Mouse (Mus musculus) intestine, embryonic 16.5 days (tissue): ENCODE results near the gene Ptpru. TPM values are rescaled to one million over a fixed set of nuclear protein-coding genes. Genes with fewer than 3 reads are reported as not detected.
"Not testable (repeated sequence)": the region's sequence is repeated elsewhere in the genome, so short reads cannot be mapped to it uniquely, and the experiment has no call there.

Experiments
- ATAC-seq: fragments of 200-750 bp; cut with Nextera tagmentation; 2 replicates; pipeline ENCODE4 v1.8.0; 2017; ENCODE audit warnings: moderate TSS enrichment, moderate library complexity
- H3K27ac ChIP-seq: fragments of 300-500 bp; sonication (generic); 2 replicates; pipeline ENCODE4 v1.5.1; 2014; ENCODE audit warnings: mild to moderate bottlenecking, low read length
- H3K27me3 ChIP-seq: fragments of 300-500 bp; sonication (generic); replicated peaks from 2 replicates; pipeline ENCODE4 v1.6.1; 2014; ENCODE audit warnings: low read length, control low read depth, mixed read lengths; ENCODE audit not compliant: control insufficient read depth, insufficient read depth
- H3K36me3 ChIP-seq: fragments of 300-500 bp; sonication (generic); 2 replicates; pipeline ENCODE4 v1.6.1; 2014; ENCODE audit warnings: low read length, control low read depth; ENCODE audit not compliant: control insufficient read depth, insufficient read depth
- H3K4me1 ChIP-seq: fragments of 300-500 bp; sonication (generic); 2 replicates; pipeline ENCODE4 v1.6.1; 2014; ENCODE audit warnings: low read length, control low read depth, mixed read lengths; ENCODE audit not compliant: control insufficient read depth, insufficient read depth
- H3K4me2 ChIP-seq: fragments of 300-500 bp; sonication (generic); 2 replicates; pipeline ENCODE4 v1.6.1; 2014; ENCODE audit warnings: low read depth, low read length, control low read depth
- H3K4me3 ChIP-seq: fragments of 300-500 bp; sonication (generic); 2 replicates; pipeline ENCODE4 v1.5.1; 2014; ENCODE audit warnings: mild to moderate bottlenecking, low read length
- H3K9ac ChIP-seq: fragments of 300-500 bp; sonication (generic); 2 replicates; pipeline ENCODE4 v1.6.1; 2014; ENCODE audit warnings: low read depth, low read length
- H3K9me3 ChIP-seq: fragments of 300-500 bp; sonication (generic); 2 replicates; pipeline ENCODE4 v1.6.1; 2016; ENCODE audit warnings: low read length, control low read depth; ENCODE audit not compliant: control insufficient read depth
- WGBS: fragments of 180-500 bp; shearing (Covaris S2); extraction: QIAGEN DNeasy Blood & Tissue Kit; methylation state at CpG from one replicate; pipeline ENCODE4 v1.1.7; 2014; 5-methylcytosine and 5-hydroxymethylcytosine counted together
- polyA plus RNA-seq: library from polyadenylated mRNA; unstranded; fragments of >200 nt; fragmentation: Nextera tagmentation; extraction: Ambion mirVana; gene quantifications from 2 replicates; pipeline ENCODE4 v1.2.1, GENCODE M21; 2015

Gene Ptpru
- polyA plus RNA-seq, 1 experiment from 2014 or later, result 4.7 TPM

DNA sequence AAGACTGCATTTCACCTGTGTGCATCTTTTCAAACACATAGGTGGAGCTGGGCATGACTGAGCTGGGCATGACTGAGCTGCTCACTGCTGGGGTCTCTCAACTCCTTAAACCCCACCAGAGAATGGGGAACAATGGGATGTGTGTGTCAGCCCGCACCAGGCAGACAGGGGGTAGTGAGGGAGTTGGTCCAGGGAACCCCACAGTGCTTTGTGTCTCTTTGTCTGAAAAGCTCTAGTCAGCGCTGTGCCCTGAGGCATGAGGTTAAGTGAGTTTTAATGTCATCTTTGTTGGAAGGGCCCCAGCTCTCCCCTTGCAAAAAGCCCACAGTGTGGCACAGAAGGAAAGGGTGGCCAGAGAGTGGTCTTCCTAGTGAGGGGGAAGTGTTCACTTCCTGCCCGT, 13.1 kb downstream of the Ptpru start:
- ATAC-seq, result no peak
- H3K4me1 ChIP-seq, result peaks cover 8% of the 10 kb centered on the region; the same call in 1 of the 2 replicates
- no peak overlapping the region for H3K4me3 ChIP-seq
- no peak overlapping the region for H3K27ac ChIP-seq
- H3K36me3 ChIP-seq, result no peaks in the 10 kb centered on the region
- H3K9me3 ChIP-seq, result no peaks in the 10 kb centered on the region
- H3K9ac ChIP-seq, result no peak overlapping the region
- H3K27me3 ChIP-seq, result no peaks in the 10 kb centered on the region
- WGBS, result 74% methylated on average over 3 of the region's 3 CpGs
- H3K4me2 ChIP-seq, result no peak overlapping the region

DNA sequence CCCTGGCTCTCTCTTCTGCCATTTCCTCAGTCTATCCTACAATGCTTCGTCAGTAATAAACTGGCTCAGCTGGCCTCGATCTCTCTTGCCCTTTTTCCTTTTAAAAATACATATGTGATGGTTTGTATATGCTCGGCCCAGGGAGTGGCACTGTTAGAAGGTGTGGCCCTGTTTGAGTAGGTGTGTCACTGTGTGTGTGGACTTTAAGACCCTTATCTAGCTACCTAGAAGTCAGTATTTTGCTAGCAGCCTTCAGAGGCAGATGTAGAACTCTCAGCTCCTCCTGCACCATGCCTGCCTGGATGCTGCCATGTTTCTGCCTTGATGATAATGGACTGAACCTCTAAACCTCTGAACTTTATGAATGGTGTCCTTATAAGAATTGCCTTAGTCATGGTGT, 15.5 kb downstream of the Ptpru start:
- H3K27ac ChIP-seq, result no peak overlapping the region

GRCm38 (mm10) chr4:131821161-131821731, 16.8 kb downstream of the Ptpru start:
- H3K4me1 ChIP-seq, result peaks cover 5% of the 10 kb centered on the region; the same call in 1 of the 2 replicates
- H3K27me3 ChIP-seq, result no peaks in the 10 kb centered on the region
- peak; percentile 29; the same call in 1 of the 2 replicates for ATAC-seq
- 64% methylated on average over 16 of the region's 16 CpGs for WGBS
- H3K9ac ChIP-seq, result no peak overlapping the region
- no peaks in the 10 kb centered on the region for H3K36me3 ChIP-seq
- H3K4me3 ChIP-seq, result no peak overlapping the region
- no peaks in the 10 kb centered on the region for H3K9me3 ChIP-seq
- no peak overlapping the region for H3K27ac ChIP-seq
- H3K4me2 ChIP-seq, result no peak overlapping the region

More for the DNA sequence above, 15.5 kb downstream of the Ptpru start:
- Histone ChIP-seq H3K4me2 (no peak overlapping the region), H3K9ac (no peak overlapping the region), H3K9me3 (no peaks in the 10 kb centered on the region), H3K27me3 (no peaks in the 10 kb centered on the region), H3K4me3 (no peak overlapping the region), H3K4me1 (peaks cover 8% of the 10 kb centered on the region; the same call in 1 of the 2 replicates), H3K36me3 (no peaks in the 10 kb centered on the region)
- 66% methylated on average over 3 of the region's 3 CpGs for WGBS
- peak; percentile 81 for ATAC-seq

- H3K4me2 ChIP-seq, result no peak overlapping the region
- H3K9me3 ChIP-seq, result no peaks in the 10 kb centered on the region
- no peak overlapping the region for H3K27ac ChIP-seq
- H3K27me3 ChIP-seq, result no peaks in the 10 kb centered on the region
- 62% methylated on average over 23 of the region's 23 CpGs for WGBS
- no peaks in the 10 kb centered on the region for H3K36me3 ChIP-seq
- ATAC-seq, result no peak
- H3K4me3 ChIP-seq, result no peak overlapping the region
- no peak overlapping the region for H3K9ac ChIP-seq
- peaks cover 5% of the 10 kb centered on the region; the same call in 1 of the 2 replicates for H3K4me1 ChIP-seq
Measured at GRCm38 (mm10) chr4:131818926-131819325, 19.2 kb downstream of the Ptpru start.

DNA sequence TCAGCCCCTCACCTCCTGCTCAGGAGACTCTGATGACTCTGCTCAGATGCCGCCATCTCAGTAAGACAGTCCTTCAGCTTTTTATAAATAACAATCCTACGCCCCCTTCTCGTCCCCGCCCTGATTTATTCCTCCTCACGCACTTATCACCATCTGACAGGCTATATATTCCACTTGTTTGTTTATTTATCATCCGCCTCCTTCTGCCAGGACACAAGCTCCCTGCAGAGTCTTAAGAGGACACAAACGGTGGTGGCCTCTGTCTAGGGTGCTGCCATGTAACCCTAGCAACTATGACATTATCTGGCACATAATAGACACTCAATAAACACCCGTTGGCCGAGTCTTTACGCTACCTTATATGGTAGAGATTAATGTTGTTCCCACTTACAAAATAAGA, 22.3 kb downstream of the Ptpru start:
- H3K4me2 ChIP-seq, result no peak overlapping the region
- H3K27me3 ChIP-seq, result no peaks in the 10 kb centered on the region
- no peaks in the 10 kb centered on the region for H3K36me3 ChIP-seq
- H3K4me1 ChIP-seq, result no peaks in the 10 kb centered on the region
- no peak for ATAC-seq
- no peaks in the 10 kb centered on the region for H3K9me3 ChIP-seq
- H3K4me3 ChIP-seq, result no peak overlapping the region
- 64% methylated on average over 10 of the region's 10 CpGs for WGBS
- no peak overlapping the region for H3K9ac ChIP-seq
- H3K27ac ChIP-seq, result no peak overlapping the region

- no peaks in the 10 kb centered on the region for H3K36me3 ChIP-seq
- 78% methylated on average over 10 of the region's 10 CpGs for WGBS
Measured at GRCm38 (mm10) chr4:131814869-131815268, 23.2 kb downstream of the Ptpru start.

GRCm38 (mm10) chr4:131813798-131814197, 24.3 kb downstream of the Ptpru start:
- Histone ChIP-seq H3K27ac (no peak overlapping the region), H3K27me3 (no peaks in the 10 kb centered on the region), H3K36me3 (no peaks in the 10 kb centered on the region), H3K4me2 (no peak overlapping the region), H3K9ac (no peak overlapping the region), H3K4me1 (no peaks in the 10 kb centered on the region), H3K9me3 (no peaks in the 10 kb centered on the region), H3K4me3 (no peak overlapping the region)
- no peak for ATAC-seq
- 72% methylated on average over 7 of the region's 7 CpGs for WGBS

More at GRCm38 (mm10) chr4:131814869-131815268, 23.2 kb downstream of the Ptpru start:
- Histone ChIP-seq H3K4me2 (no peak overlapping the region), H3K9me3 (no peaks in the 10 kb centered on the region), H3K27ac (no peak overlapping the region), H3K9ac (no peak overlapping the region), H3K27me3 (no peaks in the 10 kb centered on the region), H3K4me3 (no peak overlapping the region), H3K4me1 (no peaks in the 10 kb centered on the region)
- no peak for ATAC-seq

- no peak overlapping the region for H3K4me3 ChIP-seq
- H3K27ac ChIP-seq, result no peak overlapping the region
- H3K9me3 ChIP-seq, result no peaks in the 10 kb centered on the region
- H3K9ac ChIP-seq, result no peak overlapping the region
- no peaks in the 10 kb centered on the region for H3K4me1 ChIP-seq
- no peak for ATAC-seq
- no peaks in the 10 kb centered on the region for H3K36me3 ChIP-seq
- H3K27me3 ChIP-seq, result no peaks in the 10 kb centered on the region
- no peak overlapping the region for H3K4me2 ChIP-seq
- WGBS, result 79% methylated on average over 11 of the region's 11 CpGs
Measured at GRCm38 (mm10) chr4:131812458-131812857, 25.6 kb downstream of the Ptpru start.

- Histone ChIP-seq H3K4me1 (peaks cover 4% of the 10 kb centered on the region; the same call in 1 of the 2 replicates), H3K4me2 (no peak overlapping the region), H3K27me3 (no peaks in the 10 kb centered on the region), H3K36me3 (no peaks in the 10 kb centered on the region), H3K9ac (no peak overlapping the region), H3K27ac (no peak overlapping the region), H3K4me3 (no peak overlapping the region), H3K9me3 (no peaks in the 10 kb centered on the region)
- no peak for ATAC-seq
- WGBS, result 76% methylated on average over 3 of the region's 3 CpGs
Measured at GRCm38 (mm10) chr4:131805255-131805654, 32.8 kb downstream of the Ptpru start.

GRCm38 (mm10) chr4:131804732-131805131, 33.4 kb downstream of the Ptpru start:
- not testable (repeated sequence) for H3K36me3 ChIP-seq, H3K27ac ChIP-seq, H3K4me1 ChIP-seq, H3K27me3 ChIP-seq, H3K9me3 ChIP-seq, H3K4me2 ChIP-seq, H3K9ac ChIP-seq, H3K4me3 ChIP-seq
- peak; percentile 36; the same call in 1 of the 2 replicates for ATAC-seq
- 96% methylated on average over 5 of the region's 6 CpGs for WGBS
